Mouse (Mus musculus): ENCODE data around the gene Rnf181.

The Rnf181 gene

GRCm38 (mm10) chr6:72385258-72385657 lies 18.5 kb upstream of the Rnf181 start:
- CTCF ChIA-PET: no interaction called here

DNA sequence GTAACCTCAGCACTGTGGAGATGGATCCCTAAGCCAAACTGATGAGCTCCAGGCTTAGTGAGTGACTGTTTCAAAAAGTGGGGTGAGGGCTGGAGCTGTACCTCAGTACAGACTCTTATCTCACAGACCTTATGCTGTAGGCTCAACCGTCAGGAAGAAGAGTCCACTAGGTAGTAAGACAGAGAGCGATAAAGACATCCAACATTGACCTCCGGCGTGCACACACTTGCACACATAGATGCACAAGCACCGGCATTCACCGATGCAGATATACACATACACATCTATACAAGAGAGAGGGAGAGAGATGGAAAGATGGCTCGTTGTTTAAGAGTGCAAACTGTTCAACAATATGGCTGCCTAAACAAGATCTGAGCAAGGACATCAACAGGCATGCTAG lies 17.2 kb upstream of the Rnf181 start:
- CTCF ChIA-PET: no interaction called here

DNA sequence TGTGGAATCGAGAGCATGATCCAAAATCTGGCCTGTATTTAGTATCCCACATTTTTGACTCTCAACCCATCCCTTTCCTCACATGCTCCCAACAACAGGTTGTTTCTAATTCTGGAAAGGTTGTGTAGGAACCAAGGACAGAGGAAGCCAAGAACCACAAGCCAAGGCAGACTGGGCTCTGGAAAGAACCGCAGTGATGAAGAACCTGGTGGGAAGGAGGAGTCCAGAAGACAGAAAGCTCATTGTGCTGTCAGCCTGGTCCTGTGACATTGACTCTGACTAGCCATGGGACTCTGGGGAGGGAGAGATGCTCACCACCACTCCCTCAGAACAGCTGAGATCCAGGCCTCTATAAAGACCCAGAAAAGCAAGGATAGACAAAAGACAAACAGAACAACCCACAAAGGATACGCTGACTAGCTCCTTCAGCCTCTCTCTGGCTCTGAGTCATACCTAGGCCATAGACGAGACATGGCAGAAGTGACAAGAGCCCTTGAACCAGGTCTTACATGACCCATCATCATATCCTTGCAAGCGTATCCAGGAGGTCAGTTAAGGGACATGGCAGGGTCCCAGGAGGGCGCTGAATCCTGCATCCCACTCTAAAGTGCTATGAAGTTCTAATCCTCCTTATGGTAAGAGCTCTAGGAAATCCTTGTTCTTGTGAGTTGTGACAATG lies 16.5 kb upstream of the Rnf181 start:
- CTCF ChIA-PET: interaction anchor here (0.6 kb wide), 1 partner anchor 817 kb away, joined by 3 read pairs; no protein-coding TSS in a partner anchor

DNA sequence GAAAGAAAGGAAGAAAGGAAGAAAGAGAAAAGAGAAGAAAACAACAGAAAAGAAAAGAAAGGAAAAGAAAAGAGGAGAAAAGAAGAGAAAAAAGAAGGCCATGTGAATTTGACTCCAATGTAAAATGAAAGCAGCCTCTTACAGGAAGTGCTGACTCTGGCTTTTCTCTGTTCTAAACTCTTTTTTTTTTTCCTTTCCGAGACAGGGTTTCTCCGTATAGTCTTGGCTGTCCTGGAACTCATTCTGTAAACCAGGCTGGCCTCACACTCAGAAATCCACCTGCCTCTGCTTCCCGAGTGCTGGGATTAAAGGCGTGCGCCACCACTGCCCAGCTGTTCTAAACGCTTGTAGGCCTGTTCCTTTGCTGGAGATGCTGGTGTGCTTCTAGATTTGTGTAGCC lies 15.7 kb upstream of the Rnf181 start:
- CTCF ChIA-PET: interaction anchor here (0.7 kb wide), 1 partner anchor 276 kb away, joined by 4 read pairs; no protein-coding TSS in a partner anchor

DNA sequence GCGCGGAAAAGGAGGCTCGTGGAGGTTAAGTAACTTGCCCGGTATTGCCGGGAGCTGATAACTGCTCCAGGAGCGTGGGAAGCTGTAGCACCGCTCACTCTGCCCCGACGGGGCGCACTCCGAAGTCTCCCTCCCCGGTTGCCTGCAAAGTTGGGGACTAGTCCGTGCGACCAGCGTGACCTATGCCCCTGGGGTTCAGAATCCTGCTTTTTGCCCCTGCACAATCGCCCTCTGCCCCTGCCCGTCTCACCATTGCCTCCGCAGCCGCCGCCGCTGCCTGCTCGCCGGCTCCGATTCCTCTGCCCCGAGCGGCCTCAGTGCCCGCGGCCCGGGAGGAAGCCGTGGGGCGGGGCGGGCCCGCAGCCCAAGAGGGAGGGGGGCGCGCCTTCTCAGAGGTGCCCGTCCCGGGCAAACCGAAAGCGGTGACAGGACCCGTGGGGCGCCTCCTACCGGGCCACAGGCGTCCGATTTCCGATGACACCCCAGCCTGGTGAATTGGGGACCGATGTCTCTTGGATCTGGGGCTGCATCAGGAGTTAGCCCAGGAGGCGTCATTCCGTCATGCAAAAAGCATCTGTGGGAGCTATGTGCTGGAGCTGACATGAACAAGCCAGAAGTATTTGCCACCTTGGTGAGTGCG lies 13.5 kb upstream of the Rnf181 start, which contains the start of gene Vamp5:
Vamp5 (minus strand) TSS at position 338 of the 640 bp plus-strand sequence.
- CTCF ChIA-PET: interaction anchor here (0.6 to 1.6 kb wide), 5 partner anchors 9 to 23 kb away, joined by 3 to 5 read pairs (median 5); partner anchors contain the start of gene Vamp8

- CTCF ChIA-PET: interaction anchor here (0.6 to 1.3 kb wide), 2 partner anchors 12 to 15 kb away, joined by 3 to 4 read pairs; no protein-coding TSS in a partner anchor
Observed at GRCm38 (mm10) chr6:72379377-72380130, 12.8 kb upstream of the Rnf181 start.

DNA sequence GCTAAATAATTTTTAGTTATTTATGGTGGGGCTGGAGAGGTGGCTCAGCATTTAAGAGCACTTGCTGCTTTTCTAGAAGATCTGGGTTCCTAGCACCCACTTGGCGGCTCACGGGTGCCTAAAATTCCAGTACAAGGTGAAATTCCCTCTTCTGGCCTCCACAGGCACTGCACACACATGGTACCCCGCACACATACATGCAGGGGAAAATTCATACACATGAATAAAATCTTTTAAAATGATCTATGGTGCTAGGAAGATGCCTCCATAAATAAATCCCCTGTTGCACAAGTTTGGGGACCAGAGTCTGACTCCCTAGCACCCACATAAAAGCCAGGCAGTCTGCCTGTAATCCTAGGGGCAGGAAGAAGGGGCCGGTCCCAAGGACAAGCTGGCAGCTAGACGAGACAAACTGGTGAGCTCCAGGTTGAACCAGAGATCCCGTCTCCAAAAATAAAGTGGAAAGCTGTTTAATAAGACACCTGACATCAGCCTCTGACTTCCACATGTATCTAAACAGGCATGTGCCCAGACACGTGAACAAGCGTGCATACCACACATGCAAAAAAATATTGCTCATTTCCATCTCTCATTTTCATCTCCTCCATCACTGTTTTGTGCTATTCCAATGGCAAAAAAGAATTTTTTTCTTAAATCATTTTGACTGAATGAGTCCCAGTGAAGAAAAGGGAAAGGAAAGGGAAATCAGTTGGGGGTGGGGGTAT lies 11.9 kb upstream of the Rnf181 start:
- CTCF ChIA-PET: interaction anchor here (1.3 kb wide), 1 partner anchor 14 kb away, joined by 3 read pairs; no protein-coding TSS in a partner anchor

DNA sequence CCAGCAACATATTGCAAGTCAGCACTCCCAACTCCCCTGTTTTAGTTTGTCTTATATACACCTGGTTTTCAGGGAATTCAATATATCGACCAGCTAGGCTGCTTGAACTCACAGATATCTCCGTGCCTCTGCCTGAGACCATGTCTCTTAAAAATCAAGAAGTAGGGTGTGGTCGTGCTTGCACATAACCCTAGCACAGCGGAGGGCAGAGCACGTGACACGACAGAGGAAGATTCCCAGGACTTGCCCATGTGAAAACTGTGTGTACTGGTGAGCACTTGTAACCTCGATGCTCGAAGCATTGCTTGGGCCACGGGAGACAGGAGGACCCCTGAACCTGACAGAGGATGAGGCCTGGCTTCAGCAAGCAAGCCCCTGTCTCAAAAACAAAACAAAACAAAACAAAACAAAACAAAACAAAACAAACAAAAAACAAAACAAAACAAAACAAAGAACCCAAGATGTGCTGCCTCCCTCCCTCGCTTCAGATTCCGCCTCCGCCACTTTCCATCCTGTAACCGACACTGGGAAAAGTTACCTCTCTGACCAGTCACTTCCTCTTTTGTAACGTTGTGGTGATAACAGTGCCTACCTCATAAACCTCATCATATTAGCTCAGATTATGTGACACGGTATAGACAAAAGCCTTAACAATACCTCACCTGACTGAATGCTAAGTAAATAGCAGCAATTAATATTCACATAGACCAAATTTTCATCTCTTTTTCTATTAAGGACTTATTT lies 8.2 kb upstream of the Rnf181 start:
- CTCF ChIA-PET: interaction anchor here (0.6 kb wide), 3 partner anchors 10 to 742 kb away, joined by 3 to 5 read pairs (median 3); partner anchors contain the start of gene Kdm3a

DNA sequence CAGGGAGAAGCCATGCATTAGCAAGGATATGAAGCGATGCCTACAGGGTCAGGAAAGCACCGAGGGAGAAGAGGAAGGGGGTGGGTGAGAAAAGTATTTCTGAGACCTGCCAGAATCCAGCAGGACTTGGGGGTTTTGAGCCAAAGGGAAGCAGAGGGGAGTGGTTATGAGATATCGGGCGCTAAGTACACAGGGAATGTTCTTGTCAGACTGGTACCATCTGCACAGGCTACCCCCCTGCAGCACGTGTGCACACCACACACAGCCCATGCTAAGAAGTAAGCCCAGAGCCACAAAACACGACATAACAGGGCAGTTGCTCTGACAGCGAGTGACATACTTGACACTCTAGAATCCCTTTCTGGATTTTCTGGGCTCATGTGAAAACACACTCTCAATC lies 7.5 kb upstream of the Rnf181 start:
- CTCF ChIA-PET: no interaction called here

- CTCF ChIA-PET: no interaction called here
Observed at GRCm38 (mm10) chr6:72373184-72373583, 6.4 kb upstream of the Rnf181 start.

- CTCF ChIA-PET: no interaction called here
Observed at GRCm38 (mm10) chr6:72371571-72371970, 4.8 kb upstream of the Rnf181 start.

DNA sequence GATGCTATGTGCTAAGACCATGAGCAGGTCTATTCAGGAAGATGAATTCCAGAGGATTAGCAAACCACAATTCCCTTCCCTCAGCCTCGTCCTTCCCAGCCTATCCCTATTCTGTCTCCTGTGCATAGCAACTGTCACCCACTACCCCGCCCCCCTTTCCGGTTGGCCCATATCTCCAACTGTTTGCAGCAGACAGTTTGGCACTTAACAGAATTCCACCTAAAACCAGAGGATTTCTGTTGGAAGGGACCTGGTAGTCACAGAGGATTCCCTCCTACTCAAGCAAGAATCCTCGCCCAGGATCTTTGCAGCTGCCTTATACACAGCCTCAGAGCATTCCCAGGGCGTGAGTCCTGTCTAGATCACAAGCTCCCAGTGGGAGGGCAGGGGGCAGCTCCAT lies 4.4 kb upstream of the Rnf181 start:
- CTCF ChIA-PET: no interaction called here

GRCm38 (mm10) chr6:72370091-72370490 lies 3.3 kb upstream of the Rnf181 start:
- CTCF ChIA-PET: no interaction called here

GRCm38 (mm10) chr6:72369557-72369956 lies 2.8 kb upstream of the Rnf181 start:
- CTCF ChIA-PET: no interaction called here

DNA sequence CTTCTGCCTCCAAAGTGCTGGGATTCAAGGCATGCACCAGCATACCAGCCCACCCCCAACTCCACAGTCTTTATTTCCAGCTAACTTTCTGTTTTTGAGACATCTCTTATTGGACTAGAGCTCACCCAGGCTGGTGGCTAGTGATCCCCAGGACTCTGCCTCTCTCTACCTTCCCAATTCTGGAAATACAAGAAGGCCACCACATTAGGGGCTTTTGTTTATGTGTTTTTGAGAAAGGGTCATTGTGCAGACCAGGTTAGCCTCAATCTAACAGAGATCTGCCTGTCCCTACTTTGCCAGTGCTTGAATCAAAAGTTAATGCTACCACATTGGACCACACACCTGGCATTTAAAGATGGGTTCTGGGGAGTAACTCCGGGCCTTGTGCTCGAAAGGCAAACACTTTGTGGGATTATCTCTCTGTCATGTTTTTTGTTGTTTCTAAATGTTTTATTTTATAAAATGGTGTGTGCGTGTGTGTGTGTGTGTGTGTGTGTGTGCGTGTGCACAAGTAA lies 761 bp upstream of the Rnf181 start:
- CTCF ChIA-PET: interaction anchor here (0.8 to 0.9 kb wide), 2 partner anchors 14 to 735 kb away, joined by 4 to 11 read pairs; partner anchors contain the start of gene Kdm3a

DNA sequence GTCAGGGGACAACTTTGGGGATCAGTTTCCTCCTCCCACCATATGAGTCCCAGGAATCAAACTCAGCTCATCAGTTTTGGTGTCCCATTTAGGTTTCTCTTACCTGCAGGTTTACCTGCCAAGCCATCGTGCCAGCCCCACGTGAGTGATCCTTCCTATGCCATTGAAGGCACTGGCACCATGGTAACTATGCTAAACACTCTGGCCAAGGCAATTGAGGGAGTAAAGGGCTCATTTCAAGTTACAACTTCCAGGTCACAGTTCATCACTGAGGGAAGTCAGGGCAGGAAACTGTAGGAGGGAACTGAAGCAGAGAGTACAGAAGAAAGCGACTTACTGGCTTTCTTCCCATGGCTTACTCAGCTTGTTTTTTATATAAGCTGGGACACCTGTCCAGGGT lies 452 bp downstream of the Rnf181 start:
- CTCF ChIA-PET: no interaction called here

- CTCF ChIA-PET: interaction anchor here (0.6 to 0.7 kb wide), 2 partner anchors 10 to 26 kb away, joined by 5 to 9 read pairs; partner anchors contain the start of gene Vamp8
Observed at GRCm38 (mm10) chr6:72364985-72365384, 1.8 kb downstream of the Rnf181 start.

DNA sequence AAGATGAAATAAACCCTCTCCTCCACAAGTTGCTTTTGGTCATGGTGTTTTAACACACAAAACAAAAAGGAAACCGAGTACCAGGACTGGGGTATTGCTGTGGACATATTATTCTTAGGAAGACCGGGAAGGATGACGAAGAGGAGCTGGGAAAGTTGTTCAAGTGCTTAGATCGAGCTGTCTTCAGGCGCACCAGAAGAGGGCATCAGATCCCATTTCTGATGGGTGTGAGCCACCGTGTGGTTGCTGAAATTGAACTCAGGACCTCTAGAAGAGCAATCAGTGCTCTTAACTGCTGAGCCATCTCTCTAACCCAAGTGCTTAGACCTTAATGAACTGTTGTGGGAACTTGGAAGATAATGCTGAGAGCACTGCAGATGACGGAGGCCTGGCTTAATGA lies 2.7 kb downstream of the Rnf181 start:
- CTCF ChIA-PET: interaction anchor here (0.5 to 1.5 kb wide), 5 partner anchors 11 to 474 kb away, joined by 3 to 5 read pairs (median 3); no protein-coding TSS in a partner anchor

GRCm38 (mm10) chr6:72362132-72363028 lies 4.4 kb downstream of the Rnf181 start:
- CTCF ChIA-PET: no interaction called here
